Mouse (Mus musculus) heart, postnatal 14 days (tissue): Measurements from ENCODE around the gene Med16. TPM values are rescaled to one million over a fixed set of nuclear protein-coding genes. Genes with fewer than 3 reads are reported as not detected.
A peak's percentile ranks its signal among the peaks of the same experiment; 100 is the strongest.

ENCODE experiments used
- DNase-seq, 2 experiments: peaks; one replicate each; pipeline ENCODE4 v3.0.0; 2021 to 2022
- intact Hi-C: fragments of 180-260 bp; cut with DNase I; formaldehyde crosslinking; loops from one replicate; pipeline ENCODE4 v1.15.1; 2025
- total RNA-seq, 2 experiments: library from RNA; stranded (reverse); gene quantifications; 2 replicates each; pipeline ENCODE4 v1.2.3; 2021

The Med16 gene
- total RNA-seq, 2 experiments from 2014 or later: 48.3 to 51.5 TPM

DNA sequence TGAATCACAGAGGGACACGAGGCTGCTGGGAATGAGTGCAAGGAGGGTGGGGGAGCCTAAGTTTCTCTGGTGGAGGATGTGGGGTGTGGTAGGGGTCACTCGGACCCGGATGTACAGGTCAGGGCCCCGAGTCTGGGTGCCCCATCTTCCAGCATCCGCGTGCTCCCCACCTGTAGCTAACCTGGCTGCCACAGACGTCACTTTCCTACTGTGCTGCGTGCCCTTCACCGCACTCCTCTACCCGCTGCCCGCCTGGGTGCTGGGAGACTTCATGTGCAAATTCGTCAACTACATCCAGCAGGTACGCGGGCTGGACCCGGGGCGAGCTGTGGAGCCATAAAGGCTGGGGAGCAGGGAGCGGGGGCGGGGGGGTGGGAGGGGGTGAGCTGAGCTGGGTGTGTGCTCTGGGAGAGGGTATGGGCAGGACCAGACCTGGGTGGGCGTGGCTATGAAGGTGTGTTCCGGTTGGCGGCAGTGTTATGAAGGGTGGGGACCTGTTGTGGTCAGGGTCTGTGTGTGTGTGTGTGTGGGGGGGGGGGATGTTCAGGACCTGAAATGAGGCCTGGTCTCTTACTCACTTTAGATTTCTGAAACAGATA, 10.6 kb upstream of the Med16 start:
- DNase-seq: no peak
- intact Hi-C loops: no loop called here

GRCm38 (mm10) chr10:79918231-79919078, 9.7 kb upstream of the Med16 start:
- intact Hi-C loops: no loop called here
- DNase-seq: peak in 1 of 2 experiments; percentile 37

DNA sequence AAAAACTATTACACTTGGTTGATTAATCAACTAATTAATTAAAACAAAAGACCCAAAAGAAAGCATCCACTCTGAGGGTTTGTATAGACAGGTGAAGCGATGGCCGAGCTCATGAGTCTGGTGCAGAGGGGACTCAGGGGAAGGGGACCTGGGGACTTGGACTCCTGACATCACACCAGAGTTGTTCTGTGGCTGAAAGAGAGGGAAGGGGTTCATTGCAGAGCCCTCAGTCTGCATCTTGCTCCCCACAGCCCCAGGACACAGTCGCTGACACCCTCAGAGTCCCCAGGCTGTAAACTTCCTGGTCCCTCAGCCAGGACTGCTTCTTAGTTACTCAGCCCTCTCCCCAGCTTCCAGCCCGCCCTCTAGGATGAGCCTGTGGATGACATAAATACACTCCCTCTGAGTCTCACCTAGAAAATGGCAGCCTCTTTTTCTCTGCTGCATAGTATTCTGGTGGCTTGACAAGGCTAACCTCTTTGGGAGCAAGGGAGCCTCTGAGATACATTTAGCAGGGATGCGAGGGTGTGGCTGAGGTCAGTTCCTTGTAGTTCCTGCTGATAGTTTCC, 8.9 kb upstream of the Med16 start:
- no peak for DNase-seq
- intact Hi-C loops: no loop called here

GRCm38 (mm10) chr10:79916808-79917531, 8.2 kb upstream of the Med16 start, which contains the start of gene Kiss1r:
TSS of gene Kiss1r (plus strand) at chr10:79916971.
- DNase-seq: peak; percentile 90 to 94

DNA sequence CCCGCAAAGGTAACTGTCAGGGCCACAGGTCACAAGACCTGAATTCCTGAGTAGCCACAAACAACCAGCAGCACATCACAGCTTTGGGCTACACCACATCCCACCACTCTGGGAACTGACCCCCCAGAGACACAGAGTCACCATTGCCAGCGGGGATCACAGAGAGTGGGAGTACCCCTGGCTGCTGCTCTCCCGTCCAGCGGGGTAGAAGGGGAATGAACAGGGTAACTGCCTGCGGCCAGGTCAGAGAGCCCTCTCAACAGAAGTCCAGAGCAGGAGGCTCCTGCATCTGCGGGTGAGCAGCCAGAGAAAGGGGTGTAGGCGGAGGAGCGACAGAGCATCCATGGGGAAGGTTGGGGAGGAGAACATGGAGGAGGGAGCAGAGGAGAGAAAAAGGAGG, 7.4 kb upstream of the Med16 start:
- intact Hi-C loops: no loop called here
- DNase-seq: peak in 1 of 2 experiments; percentile 25

More at GRCm38 (mm10) chr10:79916808-79917531, 8.2 kb upstream of the Med16 start, which contains the start of gene Kiss1r:
- intact Hi-C loops: no loop called here

DNA sequence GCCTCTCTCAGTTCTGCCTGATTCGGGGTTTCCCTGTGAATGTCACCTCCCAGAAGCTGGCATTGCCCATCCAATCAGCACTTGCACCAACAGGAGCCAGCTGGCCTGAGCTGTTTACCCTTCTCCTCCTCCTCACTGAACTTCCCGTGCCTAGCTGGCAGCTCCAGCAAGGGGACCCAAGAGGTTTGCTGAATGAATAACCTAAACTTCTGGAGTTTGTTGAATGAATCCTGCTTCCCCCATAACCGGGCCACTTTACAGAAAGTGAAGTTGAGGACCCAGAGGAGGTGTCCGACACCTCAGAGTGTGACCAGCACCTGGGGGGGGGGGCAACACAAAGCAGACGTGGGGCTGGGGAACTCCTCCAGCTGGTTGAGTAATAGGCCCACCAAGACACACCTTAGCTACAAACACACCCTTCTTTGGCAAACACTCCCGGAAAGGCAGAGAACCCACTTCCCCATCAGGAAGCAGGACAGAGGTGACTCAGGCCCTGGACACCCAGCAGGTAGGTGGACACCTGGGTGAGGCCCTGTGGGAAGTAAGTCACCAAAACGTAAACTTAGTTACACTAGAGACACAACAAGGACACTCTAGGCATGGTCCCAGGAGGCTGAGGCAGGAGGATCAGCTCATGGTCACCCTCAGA, 6.3 kb upstream of the Med16 start:
- DNase-seq: no peak
- intact Hi-C loops: no loop called here

DNA sequence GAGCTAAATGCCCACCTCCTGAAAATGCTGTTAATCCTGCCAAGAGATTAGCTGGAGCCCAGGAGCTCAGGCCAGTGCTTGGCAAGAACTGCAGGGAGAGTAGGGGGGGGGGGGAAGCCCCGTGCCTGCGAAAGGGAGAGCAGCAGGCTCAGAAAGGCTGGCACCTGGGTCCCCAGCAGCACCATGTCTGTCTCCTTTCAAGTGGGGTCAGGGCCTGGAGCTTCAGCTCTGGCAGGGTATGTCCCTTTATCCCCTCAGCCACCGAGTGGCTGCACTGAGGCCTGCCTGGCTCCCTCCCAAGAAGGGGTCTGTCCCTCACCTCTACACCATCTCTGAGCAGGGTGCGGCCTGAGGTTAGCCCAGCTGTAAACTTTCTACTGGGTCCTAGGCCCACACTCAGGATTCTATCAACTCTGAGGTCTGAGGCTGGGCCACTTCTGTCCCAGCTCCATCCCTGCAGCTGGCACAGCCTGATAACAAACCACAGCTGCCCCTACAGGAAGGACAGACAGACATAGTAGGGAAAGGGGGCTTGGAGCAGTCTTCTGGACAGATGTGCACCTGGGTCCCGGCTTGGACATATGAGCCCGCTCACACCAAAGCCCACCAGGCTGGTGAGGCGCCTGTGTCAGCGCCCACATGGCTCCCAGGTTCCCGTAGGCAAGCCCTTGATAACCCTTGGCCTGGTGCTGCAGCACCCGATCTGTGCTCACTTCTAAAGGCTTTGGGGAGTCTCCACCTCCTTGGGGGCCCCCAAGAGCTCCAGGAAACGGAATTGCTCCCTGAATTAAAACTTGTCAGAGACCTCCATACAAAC, 5.6 kb upstream of the Med16 start:
- intact Hi-C loops: no loop called here

DNA sequence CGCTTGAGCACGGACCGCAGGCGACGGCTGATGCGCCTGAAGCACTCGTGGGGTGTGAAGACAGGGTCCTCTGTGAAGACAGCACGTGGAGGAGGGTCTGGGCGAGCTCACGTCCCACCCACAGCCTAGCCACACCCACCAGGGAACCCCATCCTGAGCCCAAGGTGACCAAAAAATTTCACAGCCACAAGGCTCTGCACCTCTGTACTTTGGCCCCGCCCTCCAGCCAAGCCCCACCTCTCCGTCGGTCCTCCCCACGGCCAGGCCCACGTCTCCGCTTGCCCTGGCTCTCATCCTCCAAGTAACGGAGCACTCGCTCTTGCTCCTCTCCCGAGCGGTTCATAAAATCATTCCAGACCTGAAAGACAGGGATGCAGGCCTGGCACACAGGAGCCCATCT, 3.7 kb upstream of the Med16 start:
- DNase-seq: no peak
- intact Hi-C loops: no loop called here

More for the DNA sequence above, 5.6 kb upstream of the Med16 start:
- DNase-seq: no peak

DNA sequence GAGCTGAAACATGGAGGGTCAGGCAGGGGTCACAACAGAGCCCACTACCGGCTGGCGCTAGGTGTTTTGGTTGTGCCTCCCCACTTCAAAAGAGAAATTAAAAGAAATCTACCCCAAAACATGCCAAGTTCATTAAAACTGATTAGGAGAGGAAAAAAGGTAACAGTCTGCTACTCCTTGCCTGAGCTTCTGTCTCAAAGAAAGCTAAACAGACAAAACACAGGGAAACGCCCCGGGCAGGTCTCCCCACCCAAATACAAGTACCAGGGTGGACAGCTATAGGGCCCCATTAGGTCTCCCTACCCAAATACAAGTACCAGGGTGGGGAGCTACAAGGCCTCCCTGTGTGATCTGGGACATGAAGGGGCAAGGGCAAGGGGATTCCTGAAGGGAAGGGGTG, 1.8 kb upstream of the Med16 start, which contains the start of gene Gm26602:
TSS of gene Gm26602 (plus strand) at position 301 of the 400 bp plus-strand sequence.
- DNase-seq: no peak
- intact Hi-C loops: no loop called here

- intact Hi-C loops: no loop called here
- DNase-seq: peak in 1 of 2 experiments; percentile 26
Measured at GRCm38 (mm10) chr10:79909092-79909922, 584 bp upstream of the Med16 start.

DNA sequence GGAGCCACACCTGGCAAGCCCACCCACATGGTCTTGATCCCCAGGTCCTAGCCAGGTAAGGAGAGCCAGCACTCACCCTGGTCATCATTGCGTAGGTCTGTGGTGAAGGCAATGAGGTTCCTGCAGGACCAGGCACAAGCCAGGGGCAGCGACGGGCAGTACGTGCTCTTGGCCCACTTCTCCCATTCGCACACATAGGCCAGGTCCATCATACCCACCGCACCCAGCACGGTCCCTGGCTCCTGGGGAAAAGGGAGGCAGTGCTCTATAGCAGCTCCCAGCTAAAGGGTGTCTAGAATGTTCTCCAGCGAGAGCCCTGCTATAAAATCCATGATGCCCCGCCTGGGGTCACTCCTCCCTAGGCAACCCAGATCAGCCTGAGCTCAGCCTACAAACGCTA, 1.3 kb downstream of the Med16 start:
- DNase-seq: no peak
- intact Hi-C loops: no loop called here

DNA sequence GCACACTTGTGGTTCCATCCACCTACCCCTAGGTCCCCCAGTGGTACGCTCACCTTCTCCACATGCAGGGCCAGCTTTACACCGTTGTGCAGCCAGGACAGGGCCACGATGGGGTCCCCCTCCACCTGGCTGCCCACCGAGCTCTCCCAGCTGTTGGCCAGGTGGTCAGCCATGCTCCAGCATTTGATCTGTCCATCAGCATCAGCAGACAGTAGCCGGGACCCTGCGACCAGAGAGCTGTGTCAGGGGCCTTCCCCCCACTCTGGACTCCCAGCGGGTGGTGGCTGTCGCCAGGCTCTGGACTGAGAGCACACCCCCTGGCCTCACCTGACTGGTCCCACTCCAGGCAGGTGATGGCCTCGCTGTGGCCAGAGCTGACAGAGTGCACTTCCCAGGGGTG, 2.0 kb downstream of the Med16 start:
- DNase-seq: no peak
- intact Hi-C loops: no loop called here

DNA sequence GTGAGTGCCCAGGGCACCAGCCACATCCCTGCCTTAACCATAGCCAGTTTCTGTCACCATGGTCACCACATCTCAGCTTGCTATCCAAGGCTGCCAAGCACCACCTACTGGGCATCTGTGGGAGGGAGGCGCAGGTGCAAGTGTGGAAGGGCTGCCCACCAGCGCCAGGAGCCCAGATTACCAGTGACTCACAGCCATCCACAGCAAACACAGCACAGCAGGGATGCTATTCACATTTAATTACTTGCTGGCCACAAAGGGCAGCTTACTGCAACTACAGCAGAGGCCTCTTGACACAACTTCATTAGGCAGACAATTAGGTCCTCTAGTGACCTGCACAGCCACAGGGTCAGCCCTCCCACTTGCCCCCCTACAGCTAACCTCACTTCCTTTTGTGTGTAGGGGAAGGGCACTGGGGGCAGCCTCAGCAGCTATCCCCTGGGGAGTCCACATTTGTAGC, 7.7 kb downstream of the Med16 start:
- DNase-seq: no peak
- intact Hi-C loops: no loop called here

DNA sequence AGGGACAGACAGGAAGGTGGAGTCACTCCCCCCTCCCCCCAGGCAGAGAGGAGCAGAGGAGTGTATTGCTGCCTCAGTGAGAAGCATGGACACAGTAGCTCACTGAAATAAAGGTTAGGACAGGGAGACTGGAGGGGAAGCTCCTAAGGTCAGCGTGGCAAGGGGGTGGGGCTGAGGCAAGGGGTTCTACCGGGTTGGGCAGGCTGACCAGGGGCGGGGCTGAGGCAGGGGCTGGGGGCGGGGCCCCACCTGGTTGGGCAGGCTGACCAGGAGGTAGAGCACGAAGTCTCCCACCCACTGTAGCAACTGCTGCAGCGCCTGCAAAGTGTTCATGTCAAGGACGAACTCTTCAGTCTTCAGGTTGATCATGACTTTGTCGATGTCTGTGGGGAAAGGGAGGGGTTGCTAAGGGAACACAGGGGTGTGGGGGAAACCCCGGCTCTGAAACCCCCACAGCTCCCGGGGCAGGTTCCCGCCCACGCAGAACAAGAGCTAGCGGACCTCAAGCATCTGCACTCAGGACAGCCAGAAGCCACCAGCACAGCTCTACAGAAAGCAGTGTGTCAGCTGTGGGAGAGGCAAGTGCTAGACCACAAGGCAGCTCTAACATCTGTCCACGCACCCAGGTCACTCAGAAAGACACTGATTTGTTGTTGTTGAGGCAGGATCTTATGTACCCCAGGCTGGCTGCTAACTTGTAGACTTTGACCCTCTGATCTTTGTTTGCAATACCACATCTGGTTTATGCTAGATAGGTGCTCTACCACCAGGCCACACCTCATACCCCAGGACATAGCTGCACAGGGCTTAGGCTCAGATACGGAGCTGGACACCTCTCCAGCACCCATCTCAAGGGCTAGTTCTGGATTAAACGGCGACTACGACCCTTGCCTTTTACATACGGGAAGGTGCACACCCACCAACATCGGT, 11.1 kb downstream of the Med16 start:
- DNase-seq: no peak
- intact Hi-C loops: no loop called here

GRCm38 (mm10) chr10:79896814-79897213, 11.9 kb downstream of the Med16 start:
- intact Hi-C loops: no loop called here
- DNase-seq: no peak

GRCm38 (mm10) chr10:79896306-79896705, 12.4 kb downstream of the Med16 start:
- intact Hi-C loops: no loop called here
- DNase-seq: no peak

DNA sequence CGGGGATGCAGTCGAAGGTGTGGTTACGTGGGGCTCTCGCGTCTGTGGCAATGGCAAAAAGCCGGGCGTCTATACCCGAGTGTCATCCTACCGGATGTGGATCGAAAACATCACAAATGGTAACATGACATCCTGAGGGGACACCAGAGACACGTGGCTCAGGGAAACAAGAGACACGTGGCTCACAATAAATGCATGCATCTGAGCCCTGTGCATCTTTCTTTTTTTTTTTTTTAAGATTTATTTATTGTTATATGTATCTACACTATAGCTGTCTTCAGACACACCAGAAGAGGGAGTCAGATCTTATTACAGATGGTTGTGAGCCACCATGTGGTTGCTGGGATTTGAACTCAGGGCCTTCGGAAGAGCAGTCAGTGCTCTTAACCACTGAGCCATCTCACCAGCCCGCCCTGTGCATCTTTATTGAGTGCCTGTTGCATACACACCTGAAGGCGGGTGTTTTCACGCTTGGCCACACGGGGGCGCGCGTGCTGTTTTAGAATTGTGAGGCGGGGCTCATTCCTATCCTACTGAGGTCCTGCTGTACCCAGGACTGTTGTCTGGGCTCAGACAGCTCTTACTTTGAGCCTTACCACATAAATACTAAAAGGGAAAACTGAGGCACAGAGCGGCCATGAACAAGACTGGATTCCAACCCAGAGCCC, 16.1 kb downstream of the Med16 start:
- intact Hi-C loops: loop anchor here (1.0 to 2.0 kb wide), 3 partner anchors 33 to 64 kb away; no protein-coding TSS in a partner anchor
- peak; percentile 80 to 83 for DNase-seq
